Mouse (Mus musculus) heart, adult 11 months (tissue): ENCODE measurements around the gene Epha1.
A peak's percentile ranks its signal among the peaks of the same experiment; 100 is the strongest.

Experiments
- DNase-seq: peaks from one replicate; pipeline ENCODE4 v3.0.0; 2022

Gene Epha1

DNA sequence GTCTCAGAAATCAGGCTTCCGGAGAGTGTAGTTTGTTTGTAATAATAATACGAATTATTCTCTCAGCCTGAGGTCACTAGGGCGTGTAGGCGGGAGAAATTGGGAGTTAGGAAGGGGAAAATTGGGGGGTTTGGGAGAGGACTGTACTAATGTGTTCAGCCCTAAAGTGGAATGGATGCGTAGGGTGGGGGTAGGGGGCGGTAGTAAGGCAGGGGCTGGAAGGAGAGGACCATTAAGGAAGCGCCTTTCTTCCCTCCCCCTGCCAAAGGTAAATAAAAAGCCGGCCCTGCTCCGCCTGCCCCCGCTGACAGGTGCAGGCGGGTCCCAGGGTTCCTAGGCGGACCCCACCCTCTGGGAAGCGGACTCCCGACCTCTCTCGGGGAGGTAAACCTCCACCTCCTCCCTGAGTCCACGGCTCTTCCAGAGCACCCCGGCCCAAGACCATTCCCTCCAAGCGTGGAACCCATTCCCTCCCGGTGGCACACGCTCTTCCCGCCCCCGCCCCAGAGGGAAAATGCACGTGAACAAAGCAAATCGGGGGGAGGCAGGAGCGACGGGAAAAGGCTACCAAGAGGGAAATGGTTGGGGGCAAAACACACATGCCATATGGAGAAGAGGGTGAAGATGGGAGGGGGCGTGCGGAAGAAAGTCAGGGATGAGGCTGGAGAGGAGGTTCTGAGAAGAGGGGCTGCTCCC is 49.5 kb downstream of the Epha1 start:
- no peak for DNase-seq

DNA sequence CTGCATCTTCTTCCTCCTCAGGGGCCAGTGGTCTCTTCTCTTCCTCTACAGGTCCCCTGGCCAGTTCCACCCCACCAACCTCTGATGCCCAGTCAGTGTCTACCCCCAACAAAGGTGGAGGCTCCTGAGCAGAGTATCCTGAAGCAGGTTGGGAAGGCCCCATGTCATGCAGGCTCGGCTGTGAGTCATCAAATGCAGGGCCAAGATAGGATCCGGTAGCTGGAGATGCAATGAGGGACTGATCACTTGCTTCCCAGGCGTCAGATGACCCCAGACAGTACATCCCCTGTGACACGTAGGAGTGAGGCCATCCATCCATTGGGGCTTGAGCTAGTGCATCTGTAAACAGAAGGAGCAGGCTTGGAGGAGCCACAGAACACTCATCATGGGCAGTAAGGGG is 54.8 kb downstream of the Epha1 start:
- DNase-seq: no peak

DNA sequence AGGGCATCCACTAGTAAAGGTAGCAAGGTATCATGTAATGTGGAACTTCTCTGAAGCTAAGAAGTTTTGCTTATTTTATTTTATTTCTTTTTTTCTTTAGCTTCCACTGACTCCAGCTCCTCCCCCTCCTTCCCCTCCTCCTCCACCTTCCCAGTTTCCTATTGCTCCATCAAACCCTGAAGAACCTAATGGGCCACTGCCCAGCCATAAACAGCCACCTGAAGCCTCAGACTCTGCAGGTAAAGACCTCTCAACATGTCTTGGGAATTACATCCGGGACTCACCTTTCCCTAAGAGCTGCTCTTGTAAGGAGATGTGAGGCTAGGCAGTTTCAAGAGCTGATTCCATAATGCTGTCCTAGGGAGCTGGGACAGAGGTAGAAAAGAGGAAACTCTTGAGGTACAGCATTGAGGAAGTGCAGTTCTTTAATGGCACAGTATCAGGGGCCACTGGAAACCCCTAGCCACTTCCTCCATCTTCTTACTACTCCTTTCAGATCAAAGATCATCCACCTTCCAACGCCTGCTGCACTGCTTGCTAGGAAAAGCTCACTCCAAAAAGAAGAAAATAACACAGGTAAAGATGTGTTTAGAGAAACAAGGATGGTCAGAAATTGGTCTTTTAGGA is 62.5 kb downstream of the Epha1 start:
- DNase-seq: peak; percentile 70

DNA sequence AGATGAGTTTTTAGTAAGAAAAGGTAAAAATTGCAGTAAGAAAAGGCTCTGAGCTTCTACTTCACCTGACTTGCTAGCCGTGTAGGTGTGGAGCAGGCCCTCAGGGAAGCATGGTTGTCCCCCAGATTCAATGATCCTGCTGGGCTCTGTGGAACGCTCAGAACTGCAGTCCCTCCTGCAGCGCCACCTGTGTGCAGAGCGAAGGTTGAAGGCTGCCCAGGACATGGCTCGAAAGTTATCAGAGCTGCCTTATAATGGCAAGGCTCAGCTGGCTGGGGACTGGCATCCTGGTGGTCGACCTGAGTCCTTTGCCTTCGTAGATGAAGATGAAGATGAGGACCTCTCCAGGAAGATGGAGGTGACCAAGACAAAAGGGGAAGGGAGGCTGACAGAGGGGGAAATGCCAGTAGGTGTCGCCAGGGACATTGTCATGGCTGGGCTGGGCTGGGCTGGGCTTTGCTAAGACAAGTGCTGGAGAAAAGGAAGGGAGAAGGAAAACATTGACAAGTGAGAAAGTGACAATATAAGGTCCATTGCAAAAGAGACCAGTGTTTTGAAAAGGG is 63.2 kb downstream of the Epha1 start:
- peak; percentile 87 for DNase-seq
